Mouse (Mus musculus) thymus, postnatal 36 days (tissue): ENCODE results near the gene Agfg2.

ENCODE experiments used
- DNase-seq, 2 experiments: peaks; one replicate each; pipeline ENCODE4 v3.0.0; 2022; ENCODE audit warnings: mixed read lengths in 2 of 2

The Agfg2 gene

DNA sequence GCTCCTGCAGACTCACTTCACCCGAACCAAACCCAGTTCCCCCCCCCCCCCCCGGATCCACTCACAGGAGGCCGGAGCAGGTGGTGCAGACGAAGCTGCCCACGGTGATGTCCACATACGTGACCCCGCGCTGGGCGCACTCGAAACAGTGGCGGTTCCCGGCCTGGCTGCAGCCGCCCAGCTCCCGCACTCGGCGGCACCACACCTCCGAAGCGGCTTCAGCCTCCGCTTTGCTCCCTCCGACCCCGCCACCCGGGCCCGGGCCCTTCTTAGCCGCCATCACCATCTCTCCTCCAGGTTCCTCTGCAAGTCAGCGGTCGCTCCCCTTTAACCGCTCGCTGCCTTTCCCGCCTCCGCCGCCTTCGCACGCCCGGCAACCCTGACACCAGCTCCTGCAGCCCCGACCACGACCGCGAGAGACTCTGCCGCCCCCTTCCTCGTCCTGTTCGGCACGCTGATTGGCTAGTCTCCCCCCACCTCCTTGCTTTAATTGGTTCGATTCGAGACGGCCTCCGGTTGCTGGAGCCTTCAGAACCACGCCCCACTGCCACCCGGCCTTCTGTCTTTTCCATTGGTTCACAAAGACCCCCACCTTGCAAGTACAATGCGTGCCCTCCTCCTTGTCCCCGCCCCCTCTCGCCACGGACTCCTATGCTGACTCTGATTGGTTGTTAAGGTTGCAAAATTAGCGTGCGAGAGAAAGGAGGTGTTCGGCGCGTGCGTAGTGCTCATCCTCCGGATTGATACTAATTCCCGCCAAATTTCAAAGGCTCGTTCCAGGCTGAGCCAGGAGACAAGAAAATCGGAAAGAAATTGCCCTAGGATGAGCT, at the start of gene Agfg2:
TSS of gene Agfg2 (minus strand) at position 433 of the 830 bp plus-strand sequence.
- peak; percentile 97 to 99 for DNase-seq

DNA sequence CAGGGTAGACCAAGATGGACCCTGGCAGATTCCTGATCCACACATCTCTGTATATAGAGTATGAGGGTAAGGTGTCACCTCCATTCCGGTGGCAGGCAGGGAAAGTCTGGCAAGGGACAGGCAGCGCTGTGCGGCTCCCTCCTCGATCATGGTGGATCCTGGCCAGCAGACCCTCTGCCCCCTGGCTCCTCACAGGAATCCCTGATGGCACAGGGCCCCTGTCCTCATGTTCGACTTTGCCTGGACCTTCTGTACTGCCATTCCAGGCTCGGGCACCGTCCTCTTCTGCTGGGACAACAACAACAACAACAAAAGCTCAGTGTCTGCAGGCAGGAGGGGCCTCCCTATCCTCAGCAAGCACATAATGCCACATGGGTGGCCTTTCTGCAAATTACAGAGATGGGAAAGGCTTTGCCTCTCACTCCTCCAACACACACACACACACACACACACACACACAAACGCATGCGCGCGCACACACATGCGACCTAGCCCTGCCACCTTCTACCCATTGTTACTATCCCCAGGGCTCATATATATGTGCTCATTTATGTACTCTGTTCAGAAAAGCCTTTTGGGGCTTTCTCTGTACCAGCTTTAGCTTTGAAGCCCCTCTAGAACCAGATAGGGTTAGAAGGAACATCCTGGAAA, 49.2 kb upstream of the Agfg2 start:
- no peak for DNase-seq

DNA sequence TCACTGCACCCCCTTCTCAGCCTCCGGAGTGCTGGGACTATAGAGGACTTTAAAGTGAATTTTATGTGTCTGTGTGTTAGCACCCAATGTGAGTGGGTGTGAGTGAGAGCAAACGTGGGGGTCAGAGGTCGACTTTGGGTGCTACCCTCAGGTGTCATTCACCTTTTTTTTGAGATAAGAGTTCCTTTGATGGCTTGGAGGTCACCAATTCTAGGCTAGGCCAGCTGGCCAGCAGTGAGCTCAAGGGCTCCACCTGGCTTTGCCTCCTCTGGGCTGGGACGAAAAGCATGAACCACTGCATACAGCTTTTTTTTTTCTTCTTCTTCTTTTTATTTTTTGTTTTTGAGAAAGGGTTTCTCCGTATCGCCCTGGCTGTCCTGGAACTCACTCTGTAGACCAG, 42.2 kb upstream of the Agfg2 start:
- DNase-seq: no peak

DNA sequence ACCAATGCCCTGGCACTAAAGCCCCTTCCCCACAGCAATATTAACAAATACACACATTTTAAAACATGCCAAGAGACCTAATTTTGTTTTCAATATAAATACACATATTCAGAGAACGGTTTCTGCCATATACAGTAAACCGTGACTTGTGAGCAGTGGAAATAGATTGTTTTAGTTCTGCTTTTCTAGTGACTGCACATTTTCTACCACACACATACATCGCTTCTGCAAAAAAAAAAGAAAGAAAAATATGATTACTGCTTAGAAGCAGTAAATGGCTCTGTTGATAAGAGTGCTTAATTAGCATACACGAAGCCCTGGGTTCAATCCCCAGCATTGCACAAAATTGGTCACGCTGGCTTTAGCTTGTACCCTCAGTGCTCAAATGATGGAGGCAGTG, 39.3 kb upstream of the Agfg2 start:
- no peak for DNase-seq

DNA sequence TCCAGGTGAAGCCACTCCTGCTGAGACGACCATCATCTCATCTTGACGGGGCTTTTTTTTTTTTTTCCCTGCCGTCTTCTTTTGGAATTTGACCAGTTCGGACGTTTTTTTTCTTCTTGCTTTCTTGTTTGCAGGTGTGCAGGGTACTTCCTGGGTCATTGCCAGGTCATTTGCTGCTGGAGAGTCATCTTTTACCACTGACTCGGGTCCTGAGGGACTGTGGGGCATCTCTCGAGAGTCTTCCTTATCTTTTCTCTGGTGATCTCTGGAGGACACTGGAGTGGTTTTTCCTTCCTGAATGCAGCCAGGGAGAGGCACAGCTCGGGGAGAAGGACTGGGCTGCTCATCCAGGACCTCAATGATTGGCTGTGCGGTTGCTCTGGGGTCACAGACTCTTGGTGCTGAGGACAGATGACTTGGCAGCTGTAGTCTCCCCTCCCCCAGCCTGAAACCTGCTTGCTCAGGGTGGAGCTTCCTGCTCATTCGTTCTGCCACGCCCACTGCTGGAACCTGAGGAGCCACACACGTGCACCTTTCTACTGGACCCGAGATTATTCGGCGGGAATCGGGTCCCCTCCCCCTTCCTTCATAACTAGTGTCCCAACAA, 36.1 kb upstream of the Agfg2 start:
- peak; percentile 72 to 84 for DNase-seq

DNA sequence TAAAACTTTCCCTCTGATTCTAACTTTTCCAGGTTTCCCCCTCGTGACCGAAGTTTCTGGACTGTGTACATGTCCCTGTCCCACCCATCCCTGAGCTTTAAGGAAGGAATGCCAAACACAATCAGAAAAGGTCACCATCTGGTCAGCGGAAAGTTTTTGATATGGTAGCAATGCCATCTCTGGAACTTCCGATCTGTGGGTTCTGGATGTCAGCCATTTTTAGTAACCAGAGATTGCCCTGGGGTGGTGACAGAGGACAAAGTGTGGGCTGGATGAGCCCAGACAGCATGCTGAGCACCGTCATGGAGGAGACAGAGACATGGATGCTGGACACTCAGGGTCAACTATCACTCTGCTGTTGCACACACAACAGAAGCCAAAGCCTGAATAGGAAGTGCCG, 34.6 kb upstream of the Agfg2 start:
- DNase-seq: no peak

DNA sequence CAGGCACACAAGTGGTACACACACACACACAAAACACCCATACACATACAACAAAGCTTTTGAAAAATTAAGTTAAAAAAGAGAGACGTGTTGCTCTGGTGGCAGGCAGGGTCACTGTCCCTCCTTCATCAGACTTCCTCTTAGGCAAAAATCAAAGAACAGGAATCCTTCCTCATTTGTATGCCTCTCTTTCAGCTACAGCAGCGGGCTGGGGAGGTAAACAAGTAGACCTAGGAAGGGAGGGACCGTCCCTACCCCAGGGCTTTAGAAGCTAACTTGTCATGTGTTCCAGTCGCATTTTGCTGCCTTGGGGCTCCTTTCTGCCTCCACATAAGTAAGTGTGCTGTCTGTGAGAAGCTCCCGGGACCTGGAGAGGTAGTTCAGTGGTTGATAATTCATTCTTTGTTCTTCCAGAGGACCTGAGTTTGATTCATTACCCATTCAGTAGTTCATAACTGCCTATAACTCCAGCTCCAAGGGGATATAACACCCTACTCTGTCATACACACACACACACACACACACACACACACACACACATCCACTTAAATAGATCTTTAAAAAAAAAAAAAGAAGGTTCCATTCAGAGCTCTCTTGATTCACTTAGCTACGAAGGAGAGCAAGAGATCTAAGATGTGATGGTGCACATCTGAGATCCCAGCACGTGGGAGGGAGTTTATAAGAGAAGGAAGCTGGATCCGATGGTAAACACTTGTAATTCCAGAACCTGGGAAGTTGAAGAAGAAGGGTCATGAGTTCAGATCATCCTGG, 33.7 kb upstream of the Agfg2 start:
- DNase-seq: no peak

DNA sequence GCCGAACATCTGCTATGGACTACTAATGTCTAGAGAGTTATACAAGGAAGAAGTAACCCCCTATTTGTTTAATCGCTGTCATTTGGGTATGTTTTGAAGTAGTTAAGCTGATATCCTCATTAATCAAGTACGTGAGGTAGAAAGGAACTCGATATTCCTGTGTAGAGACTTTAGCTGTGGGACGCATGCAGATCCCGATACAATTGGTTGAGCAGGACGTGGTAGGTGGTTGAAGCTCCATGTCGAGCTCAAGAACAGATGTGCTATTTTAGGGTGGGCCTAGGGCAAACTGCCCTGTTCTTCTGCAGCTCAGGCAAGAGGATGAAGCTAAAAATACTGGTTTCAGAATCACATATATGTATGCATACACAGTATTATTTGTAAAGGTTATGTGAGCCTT, 31.2 kb upstream of the Agfg2 start:
- DNase-seq: no peak

DNA sequence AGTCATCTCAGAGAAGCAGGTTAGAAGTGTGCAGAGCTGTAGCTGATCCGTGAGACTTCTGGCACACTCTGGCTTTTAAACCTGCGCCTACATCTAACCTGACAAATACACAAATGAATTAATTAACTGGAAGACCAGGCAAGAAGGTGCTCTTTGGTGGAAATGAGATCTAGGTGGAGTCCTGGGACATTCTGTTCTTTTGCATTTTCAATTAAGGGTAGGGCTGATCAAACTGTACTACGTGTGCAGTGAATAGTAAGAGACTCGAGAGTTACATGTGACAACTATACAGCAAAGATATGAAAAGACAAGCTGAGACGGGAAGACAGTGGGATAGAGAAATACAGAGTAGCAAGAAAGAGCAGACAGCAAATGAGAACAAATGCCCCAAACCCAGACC, 28.9 kb upstream of the Agfg2 start:
- no peak for DNase-seq

DNA sequence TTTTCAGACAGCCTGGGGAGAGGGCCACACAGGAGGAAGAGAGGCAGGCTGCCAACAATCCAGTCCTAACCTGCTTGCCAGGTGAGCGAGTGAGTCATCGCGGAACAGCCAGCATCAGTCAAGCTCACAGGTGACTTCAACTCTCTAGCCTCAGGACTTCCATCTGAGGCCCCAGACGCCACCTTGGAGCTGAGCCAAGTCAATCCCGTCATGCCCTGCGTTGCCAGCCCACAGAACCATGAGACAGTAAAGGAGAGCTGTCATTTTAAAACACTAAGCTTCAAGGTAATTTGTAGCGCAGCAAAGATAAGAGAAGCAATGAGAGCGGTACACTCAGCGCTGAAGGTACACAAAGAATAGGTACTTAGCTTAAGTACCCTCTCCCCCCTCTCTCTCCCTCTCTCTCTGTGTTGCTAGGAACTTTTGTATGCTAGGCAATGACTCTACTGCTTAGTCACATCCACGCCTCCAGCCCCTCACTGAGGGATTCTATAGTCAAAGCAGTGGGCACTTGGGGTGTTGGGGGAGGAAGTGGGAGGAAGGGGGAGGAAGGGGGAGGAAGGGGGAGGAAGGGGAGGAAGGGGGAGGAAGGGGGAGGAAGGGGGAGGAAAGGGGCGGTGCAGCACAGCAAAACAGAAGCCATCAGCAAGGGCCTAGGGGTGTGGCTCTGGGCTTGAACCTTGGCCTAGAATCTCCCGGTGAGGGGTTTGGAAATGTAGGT, 22.5 kb upstream of the Agfg2 start:
- DNase-seq: peak; percentile 82 to 88

DNA sequence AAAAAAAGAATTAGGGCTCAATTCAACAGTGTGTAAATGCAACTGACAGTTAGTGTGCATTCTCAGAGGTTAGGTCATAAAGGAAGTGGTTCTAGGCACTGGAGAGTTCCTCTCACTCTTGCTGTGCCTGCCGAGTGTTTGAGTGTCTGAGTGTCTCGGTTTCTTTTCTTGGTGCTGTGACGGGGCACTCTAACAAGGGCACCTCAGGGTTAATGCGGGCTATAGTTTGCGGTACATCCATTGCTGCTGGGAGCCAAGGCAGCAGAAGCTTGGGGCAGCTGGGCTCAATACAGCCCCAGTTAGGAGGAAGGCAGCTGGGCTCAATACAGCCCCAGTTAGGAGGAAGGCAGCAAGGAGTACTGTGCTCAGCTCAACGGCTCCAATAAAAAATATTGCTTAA, 20.7 kb upstream of the Agfg2 start:
- DNase-seq: peak; percentile 62 to 71

DNA sequence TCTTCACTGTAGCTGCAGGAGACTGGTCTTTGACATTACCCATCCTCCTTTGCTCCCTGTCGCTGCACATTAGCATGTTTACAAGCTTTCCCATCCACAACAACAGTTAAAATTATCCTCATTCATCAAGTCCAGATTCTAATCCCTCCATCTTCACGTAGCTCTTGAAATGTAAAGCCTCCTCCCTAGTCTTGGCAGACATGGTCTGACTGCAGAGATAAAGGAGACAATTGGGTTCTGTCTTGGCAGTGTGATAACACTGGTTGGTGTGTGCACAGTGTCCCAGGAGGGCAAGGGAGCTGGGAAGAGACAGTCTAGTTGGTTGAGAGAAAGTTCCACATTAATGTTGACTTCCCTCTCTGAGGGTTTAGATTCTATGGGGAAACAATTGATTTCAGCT, 15.3 kb upstream of the Agfg2 start:
- DNase-seq: no peak

DNA sequence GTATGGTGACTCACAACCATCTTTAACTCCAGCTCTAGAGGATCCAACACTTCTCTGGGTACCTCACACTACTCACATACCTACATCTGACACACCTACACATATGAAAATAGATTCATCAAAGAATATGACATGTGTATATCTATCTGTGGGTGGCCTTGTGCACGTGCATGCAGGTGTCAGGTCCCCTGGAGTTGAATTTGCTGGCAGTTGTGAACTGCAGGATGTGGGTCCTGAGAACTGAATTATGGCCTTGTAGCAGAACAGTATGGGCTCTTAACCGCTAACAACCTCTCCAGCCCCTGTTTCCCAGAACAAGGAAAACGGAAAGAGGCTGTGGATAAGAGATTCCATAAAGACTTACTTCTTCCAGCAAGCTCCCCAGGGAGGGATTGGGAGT, 14.6 kb upstream of the Agfg2 start:
- DNase-seq: peak in 1 of 2 experiments; percentile 65

DNA sequence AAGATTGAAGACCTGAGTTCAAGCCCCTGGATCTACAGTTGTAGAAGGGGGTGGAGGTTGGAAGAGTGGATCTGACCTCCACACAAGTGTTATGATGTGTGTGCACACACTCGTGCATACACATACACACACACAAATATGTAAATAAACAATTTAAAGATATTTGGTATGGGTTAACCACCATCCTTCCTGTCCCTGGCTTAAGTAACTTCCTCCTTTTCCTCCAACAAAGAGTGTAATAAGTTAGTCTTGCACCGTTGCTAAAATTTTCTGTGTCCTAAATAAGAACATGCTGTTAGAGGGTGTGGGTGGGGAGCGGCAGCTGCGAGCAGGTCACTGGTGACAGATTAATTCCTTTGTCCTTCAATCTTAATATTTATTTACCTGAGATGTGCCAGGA, 11.4 kb upstream of the Agfg2 start:
- DNase-seq: no peak

DNA sequence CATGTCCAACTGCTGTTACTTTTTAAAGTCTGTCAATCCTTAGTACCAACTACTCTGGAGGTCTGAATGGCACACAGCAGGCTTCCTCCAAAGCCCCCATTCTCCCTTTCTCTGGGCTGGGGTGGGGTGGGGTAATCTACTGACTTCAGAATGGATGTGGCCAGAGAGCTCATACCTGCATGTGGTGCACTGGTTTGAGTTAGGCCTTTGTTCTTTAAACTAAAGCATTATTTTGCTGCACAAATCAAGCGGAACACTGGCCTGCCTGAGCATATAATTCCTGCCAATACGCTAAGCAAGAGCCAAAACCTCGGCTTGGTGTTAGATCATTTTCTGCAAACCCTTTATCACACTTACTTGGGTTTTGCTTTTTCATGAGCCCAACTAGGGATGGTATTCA, 10.3 kb upstream of the Agfg2 start:
- DNase-seq: no peak

DNA sequence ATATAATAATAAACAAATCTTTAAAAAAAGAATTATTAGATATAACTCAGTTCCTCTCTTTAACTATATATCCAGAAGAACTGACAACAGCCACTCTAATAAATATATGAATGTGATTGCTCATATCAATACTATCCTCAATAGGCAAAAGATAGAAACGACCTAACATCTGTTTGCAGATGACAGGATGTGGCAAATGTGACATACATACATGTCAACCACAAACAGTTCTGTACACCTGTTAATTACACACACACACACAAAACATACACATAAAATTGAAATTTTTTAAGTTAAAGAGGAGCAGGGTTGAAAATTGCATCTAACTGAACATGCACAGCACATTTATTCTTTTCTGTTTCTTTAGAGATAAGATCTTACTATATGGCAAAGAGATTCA, 7.4 kb upstream of the Agfg2 start:
- no peak for DNase-seq

DNA sequence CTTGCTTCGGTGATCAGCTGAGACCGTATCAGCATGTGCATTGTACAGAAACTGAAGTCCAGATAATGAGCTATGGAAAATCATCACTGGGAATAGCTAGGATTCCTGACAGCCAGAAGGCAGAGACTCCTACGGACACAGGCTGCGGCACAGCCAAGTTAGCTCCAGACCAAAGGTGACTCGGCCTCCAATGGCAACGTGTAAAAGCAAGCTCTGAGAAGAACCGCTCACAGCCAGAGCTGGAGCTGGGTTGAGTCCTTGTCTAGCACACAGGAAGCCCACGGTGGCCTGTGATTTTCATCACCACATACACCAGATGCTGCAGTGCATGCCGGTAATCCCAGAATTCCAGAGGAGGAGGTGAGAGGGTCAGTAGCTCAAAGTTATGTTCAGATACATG, 6.0 kb upstream of the Agfg2 start:
- peak in 1 of 2 experiments; percentile 32 for DNase-seq

DNA sequence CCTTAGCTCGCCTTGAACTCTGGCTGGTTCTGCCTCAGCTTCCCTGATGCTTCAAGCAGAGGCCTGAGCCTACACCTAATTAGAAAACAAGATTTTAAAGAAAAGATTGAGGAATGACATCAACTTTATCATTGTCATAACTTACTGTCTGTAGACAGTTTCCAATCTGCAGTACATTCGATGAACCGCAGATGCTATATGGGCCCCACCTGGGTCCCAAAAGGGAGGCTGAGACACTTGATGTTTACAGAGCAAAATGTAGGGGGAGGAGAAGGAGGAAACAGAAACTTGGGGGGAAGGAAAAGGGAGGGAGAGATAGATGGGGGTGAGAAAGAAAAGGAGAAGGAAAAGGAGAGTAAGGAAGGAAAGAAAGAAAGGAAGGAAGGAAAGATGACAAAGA, 5.4 kb upstream of the Agfg2 start:
- DNase-seq: peak in 1 of 2 experiments; percentile 63

DNA sequence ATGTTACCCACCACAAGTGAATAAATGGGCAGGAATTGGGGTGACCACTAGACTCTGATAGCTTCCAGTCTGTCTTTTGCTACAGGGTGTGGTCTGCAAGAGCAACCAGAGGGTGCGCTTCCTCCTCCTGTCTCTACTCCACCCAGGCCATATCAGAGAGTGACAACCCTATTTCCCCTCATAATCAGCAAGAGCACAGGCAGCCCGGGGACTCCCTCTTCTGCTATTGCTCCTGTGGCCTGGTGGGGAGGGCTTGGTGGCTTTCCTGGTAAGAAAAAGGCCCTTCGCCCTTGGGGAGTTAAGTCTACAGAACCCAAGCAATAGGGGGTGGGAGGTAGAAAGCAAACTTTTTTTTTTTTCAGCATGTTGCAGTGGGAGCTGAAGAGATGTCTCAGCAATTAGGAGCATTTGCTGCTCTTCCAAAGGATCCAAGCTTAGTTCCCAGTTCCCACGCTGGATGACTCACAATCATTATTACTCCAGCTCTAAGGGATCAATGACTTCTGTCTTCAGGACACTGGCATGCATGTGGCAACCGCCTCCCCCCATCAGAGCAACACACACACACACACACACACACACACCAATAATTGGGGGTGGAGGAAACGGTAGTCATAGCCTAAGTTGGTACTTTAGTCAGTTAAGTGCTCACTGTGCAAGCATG, 1.7 kb upstream of the Agfg2 start:
- DNase-seq: peak; percentile 42 to 63

DNA sequence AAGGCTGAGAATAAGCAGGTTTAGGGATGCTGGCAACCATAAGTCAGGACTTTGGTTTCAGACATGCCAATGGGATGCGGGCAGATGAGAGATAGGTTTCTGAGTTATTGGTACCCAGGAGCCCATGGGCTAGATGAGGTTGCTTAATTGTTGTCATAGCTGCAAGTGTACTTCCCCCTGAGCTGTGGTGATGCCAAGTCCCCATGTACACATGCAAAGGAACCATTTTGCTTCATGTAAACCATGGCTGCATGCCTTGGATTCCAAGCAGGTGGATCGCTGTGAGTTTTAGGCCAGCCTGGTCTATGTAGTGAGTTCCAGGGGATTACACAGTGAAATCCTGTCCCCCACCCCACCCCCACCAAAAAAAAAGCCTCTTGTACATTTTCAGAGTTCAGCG, 1.1 kb upstream of the Agfg2 start:
- DNase-seq: no peak

DNA sequence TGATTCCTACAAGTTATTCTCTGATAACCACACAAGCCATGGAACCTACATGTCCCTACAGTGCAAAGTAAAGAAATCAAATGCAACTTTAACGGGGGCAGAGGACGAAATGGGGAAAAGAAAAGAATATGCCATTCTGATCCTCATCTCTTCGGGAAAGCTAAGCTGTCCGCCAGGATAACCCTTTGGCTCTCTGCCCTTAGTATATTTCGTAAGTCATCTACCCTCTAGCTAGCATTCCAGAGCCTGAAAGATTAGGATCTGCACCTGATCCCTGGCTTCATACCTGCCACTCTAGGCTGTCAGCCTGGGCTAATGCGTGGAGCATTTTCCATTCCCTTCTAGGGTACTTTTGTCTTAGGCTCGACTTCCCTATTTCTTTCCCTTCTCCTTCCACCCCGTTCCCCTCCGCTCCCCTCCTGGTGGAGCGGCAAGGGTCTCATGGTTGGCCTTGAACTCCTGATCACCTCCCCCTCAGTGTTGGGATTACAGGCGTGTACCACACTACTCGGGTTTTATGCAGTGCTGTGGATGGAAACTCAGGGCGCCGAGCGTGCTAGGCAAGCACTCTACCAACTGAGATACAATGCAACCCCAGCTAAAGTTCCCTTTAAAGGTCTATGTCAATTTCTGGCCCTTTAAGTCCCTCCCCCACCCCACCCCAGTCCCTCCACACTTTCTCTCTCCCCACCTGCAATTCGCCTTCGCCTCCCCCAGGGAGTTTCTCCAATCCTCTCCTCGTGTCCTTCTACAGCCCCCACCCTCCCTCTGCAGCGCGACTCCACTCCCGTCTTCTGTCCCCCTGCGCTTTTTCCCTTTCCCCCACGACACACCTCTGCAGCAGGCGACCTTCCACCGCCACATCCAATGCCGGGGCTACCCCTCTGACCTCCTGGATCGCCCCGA, 885 bp downstream of the Agfg2 start:
- DNase-seq: peak; percentile 44 to 60
